Mouse (Mus musculus): ENCODE data around the gene Camk2g. TPM values are rescaled to one million over a fixed set of nuclear protein-coding genes. Genes with fewer than 3 reads are reported as not detected.

Camk2g gene
- polyA plus RNA-seq, 1 experiment, result 74.2 TPM

DNA sequence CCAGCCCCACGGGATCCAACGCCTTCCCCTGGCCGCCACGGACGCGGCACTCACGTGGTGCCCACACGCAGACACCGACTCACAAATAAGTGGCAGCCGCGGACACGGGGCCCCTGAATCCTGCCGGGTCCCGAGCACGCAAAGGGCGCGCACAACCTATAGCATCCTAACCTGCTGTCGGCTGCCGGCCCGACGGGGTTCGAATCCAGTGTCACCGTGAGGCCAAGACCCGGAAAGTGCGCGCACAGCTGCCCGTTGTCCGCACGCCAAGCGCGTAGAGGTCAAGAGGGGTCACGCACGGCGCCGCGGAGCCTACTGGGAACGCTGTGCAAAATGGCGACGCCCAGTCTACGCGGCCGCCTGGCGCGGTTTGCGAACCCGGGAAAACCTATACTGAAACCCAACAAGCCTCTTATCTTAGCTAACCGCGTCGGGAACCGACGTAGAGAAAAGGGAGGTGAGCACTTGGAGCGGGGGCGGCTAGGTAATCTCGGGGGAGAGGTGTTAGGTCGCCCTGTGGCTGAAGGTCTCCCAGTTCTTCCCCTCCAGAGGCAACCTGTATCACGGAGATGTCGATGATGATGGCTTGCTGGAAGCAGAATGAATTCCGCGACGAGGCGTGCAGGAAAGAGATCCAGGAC lies 91.0 kb downstream of the Camk2g start, which contains the start of gene Chchd1:
Chchd1 (plus strand) TSS at position 266 of the 641 bp plus-strand sequence.
- Histone ChIP-seq H3K79me3 (ENCODE audit: low read depth) (peaks cover 58% of the 10 kb centered on the region), H3K4me3 (ENCODE audit: insufficient read depth, poor library complexity, severe bottlenecking) (peak within 1 kb of the TSS; percentile 84), H3ac (ENCODE audit: control insufficient read depth, insufficient read length, low read depth) (peak within 1 kb of the TSS; percentile 84), H3K27me3 (ENCODE audit: control insufficient read depth, insufficient read depth, insufficient read length) (no peaks in the 10 kb centered on the region), H3K36me3 (ENCODE audit: control insufficient read depth, insufficient read depth) (peaks cover 28% of the 10 kb centered on the region), H3K79me2 (ENCODE audit: control insufficient read depth, insufficient read depth) (peaks cover 75% of the 10 kb centered on the region)
- TF ChIP-seq FOSL1 (IDR thresholded peaks at IDR 0.05; ENCODE audit: insufficient read depth, low read length, poor library complexity, severe bottlenecking), result no peak
- no peak for TF ChIP-seq CEBPB (IDR thresholded peaks at IDR 0.05; ENCODE audit: low read depth)
- no peak for TF ChIP-seq CTCF (IDR thresholded peaks at IDR 0.05; ENCODE audit: control insufficient read depth, insufficient read depth, insufficient read length)
- peak; percentile 42 for TF ChIP-seq USF1 (IDR thresholded peaks at IDR 0.05; ENCODE audit: low read depth)
- TF ChIP-seq MYOD1 (IDR thresholded peaks at IDR 0.05; ENCODE audit: control insufficient read depth, insufficient read length, low read depth), result no peak
- peak; percentile 37 for TF ChIP-seq MAX (IDR thresholded peaks at IDR 0.05)

DNA sequence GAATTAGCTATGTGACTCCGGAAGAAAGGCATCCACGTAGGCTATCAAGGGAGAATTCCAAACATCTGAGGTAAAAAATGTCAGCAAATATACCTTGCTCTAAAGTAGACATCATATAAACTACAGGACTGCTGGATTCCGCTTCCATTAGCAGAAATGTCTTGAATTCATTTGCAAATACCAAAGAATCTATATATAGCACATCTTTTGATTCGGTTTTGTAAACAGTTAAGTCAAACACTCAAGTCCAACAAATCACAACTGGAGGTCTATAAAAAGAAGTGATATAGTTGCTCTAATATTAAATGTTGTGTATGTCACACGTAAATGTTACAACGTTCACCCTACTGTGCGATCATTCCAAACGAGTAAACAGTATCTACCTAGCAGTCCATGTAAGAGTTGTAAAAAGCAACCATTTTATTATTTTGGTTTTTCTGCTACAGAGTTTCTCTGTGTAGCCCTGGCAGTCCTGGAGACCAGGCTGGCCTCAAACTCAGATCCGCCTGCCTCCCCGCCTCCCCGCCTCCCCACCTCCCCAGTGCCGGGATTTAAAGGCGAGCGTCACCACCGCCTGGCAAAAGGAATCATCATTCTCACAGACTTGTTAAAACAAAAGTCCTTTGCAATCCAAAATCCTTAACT lies 91.7 kb downstream of the Camk2g start:
- Histone ChIP-seq H3K27me3 (ENCODE audit: control insufficient read depth, insufficient read depth, insufficient read length) (no peaks in the 10 kb centered on the region), H3K79me2 (ENCODE audit: control insufficient read depth, insufficient read depth) (peaks cover 77% of the 10 kb centered on the region), H3K4me3 (ENCODE audit: insufficient read depth, poor library complexity, severe bottlenecking) (peak overlapping the region; percentile 84), H3ac (ENCODE audit: control insufficient read depth, insufficient read length, low read depth) (peak overlapping the region; percentile 66), H3K79me3 (ENCODE audit: low read depth) (peaks cover 58% of the 10 kb centered on the region), H3K36me3 (ENCODE audit: control insufficient read depth, insufficient read depth) (peaks cover 28% of the 10 kb centered on the region)
- TF ChIP-seq FOSL1 (IDR thresholded peaks at IDR 0.05; ENCODE audit: insufficient read depth, low read length, poor library complexity, severe bottlenecking) (no peak), MYOG (IDR thresholded peaks at IDR 0.05; ENCODE audit: control insufficient read depth, extremely low read depth, insufficient read length) (no peak), CEBPB (IDR thresholded peaks at IDR 0.05; ENCODE audit: low read depth) (no peak), MAX (IDR thresholded peaks at IDR 0.05) (no peak), CTCF (IDR thresholded peaks at IDR 0.05; ENCODE audit: control insufficient read depth, insufficient read depth, insufficient read length) (no peak), MYOD1 (IDR thresholded peaks at IDR 0.05; ENCODE audit: control insufficient read depth, insufficient read length, low read depth) (no peak), USF1 (IDR thresholded peaks at IDR 0.05; ENCODE audit: low read depth) (no peak)

DNA sequence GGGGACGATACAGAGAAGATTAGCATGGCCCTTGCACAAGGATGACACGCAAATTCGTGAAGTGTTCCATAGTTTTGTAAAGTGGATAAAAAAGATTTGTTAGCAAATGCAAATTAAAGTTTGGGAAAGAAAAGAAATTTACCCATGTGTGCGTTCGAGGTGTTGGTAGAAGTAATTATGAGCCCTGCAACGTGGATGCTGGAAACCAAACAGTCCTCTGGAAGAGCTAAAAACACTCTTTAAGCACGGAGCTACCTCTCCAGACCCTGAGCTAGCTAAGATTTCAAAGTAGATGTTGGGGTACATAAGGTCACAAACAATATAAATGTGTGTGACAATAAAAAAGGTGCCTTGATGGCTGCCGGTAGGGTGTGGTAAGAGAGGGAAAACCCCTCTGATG lies 92.3 kb downstream of the Camk2g start:
- TF ChIP-seq MYOG (IDR thresholded peaks at IDR 0.05; ENCODE audit: control insufficient read depth, extremely low read depth, insufficient read length) (no peak), CEBPB (IDR thresholded peaks at IDR 0.05; ENCODE audit: low read depth) (no peak), USF1 (IDR thresholded peaks at IDR 0.05; ENCODE audit: low read depth) (no peak), CTCF (IDR thresholded peaks at IDR 0.05; ENCODE audit: control insufficient read depth, insufficient read depth, insufficient read length) (no peak), MAX (IDR thresholded peaks at IDR 0.05) (no peak), MYOD1 (IDR thresholded peaks at IDR 0.05; ENCODE audit: control insufficient read depth, insufficient read length, low read depth) (no peak), FOSL1 (IDR thresholded peaks at IDR 0.05; ENCODE audit: insufficient read depth, low read length, poor library complexity, severe bottlenecking) (no peak)

DNA sequence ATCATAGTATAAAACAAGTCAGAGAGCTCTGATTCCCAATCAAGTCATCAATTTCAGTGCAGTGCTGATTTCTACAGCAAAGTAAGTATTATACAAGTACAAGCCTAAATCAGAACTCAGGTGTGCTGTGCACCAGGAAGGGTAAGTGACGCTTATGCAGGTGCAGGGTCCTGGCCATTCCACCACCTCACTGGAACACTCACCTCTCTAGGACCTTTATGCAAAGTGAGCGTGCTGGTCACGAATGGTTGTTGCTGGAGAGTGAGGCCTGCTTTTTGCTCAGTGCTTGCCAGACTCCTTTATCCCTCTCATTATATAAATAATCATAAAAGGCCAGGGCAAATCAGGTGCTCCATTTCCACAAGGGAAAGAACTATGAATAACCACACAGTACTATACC lies 93.5 kb downstream of the Camk2g start:
- Histone ChIP-seq H3K36me3 (ENCODE audit: control insufficient read depth, insufficient read depth) (peaks cover 30% of the 10 kb centered on the region), H3K79me2 (ENCODE audit: control insufficient read depth, insufficient read depth) (peaks cover 93% of the 10 kb centered on the region), H3ac (ENCODE audit: control insufficient read depth, insufficient read length, low read depth) (no peak overlapping the region), H3K4me3 (ENCODE audit: insufficient read depth, poor library complexity, severe bottlenecking) (no peak overlapping the region), H3K27me3 (ENCODE audit: control insufficient read depth, insufficient read depth, insufficient read length) (no peaks in the 10 kb centered on the region), H3K79me3 (ENCODE audit: low read depth) (peaks cover 72% of the 10 kb centered on the region)
- TF ChIP-seq FOSL1 (IDR thresholded peaks at IDR 0.05; ENCODE audit: insufficient read depth, low read length, poor library complexity, severe bottlenecking), result no peak
- TF ChIP-seq USF1 (IDR thresholded peaks at IDR 0.05; ENCODE audit: low read depth), result no peak
- TF ChIP-seq MYOD1 (IDR thresholded peaks at IDR 0.05; ENCODE audit: control insufficient read depth, insufficient read length, low read depth), result no peak
- TF ChIP-seq CEBPB (IDR thresholded peaks at IDR 0.05; ENCODE audit: low read depth), result no peak
- no peak for TF ChIP-seq MAX (IDR thresholded peaks at IDR 0.05)
- no peak for TF ChIP-seq MYOG (IDR thresholded peaks at IDR 0.05; ENCODE audit: control insufficient read depth, extremely low read depth, insufficient read length)

More for the DNA sequence above, 92.3 kb downstream of the Camk2g start:
- Histone ChIP-seq H3K4me3 (ENCODE audit: insufficient read depth, poor library complexity, severe bottlenecking) (peak overlapping the region; percentile 84), H3K79me3 (ENCODE audit: low read depth) (peaks cover 63% of the 10 kb centered on the region), H3K27me3 (ENCODE audit: control insufficient read depth, insufficient read depth, insufficient read length) (no peaks in the 10 kb centered on the region), H3ac (ENCODE audit: control insufficient read depth, insufficient read length, low read depth) (peak overlapping the region; percentile 46), H3K36me3 (ENCODE audit: control insufficient read depth, insufficient read depth) (peaks cover 29% of the 10 kb centered on the region), H3K79me2 (ENCODE audit: control insufficient read depth, insufficient read depth) (peaks cover 83% of the 10 kb centered on the region)

DNA sequence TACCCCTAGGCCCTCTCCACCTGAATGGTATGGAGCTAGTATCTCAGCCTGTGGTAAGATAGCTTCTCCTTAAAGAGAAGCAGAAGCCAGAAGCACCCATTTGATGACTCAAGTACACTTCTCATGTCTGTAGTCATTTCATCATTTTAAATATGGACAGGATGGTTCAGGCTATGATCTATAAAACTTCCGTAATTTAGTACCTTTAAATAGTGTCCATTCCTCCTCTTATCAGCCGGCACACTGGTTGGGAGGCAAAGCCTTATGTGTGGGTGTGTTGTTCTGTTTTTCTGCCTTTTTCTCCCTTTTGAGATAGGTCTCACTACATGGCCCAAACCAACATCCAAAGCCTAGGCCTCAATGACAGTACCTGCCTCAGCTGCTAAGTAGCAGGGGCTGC lies 95.4 kb downstream of the Camk2g start:
- no peak for TF ChIP-seq CEBPB (IDR thresholded peaks at IDR 0.05; ENCODE audit: low read depth)
- H3ac ChIP-seq (ENCODE audit: control insufficient read depth, insufficient read length, low read depth), result no peak overlapping the region
- H3K27me3 ChIP-seq (ENCODE audit: control insufficient read depth, insufficient read depth, insufficient read length), result no peaks in the 10 kb centered on the region
- peaks cover 61% of the 10 kb centered on the region for H3K79me3 ChIP-seq (ENCODE audit: low read depth)
- no peak overlapping the region for H3K4me3 ChIP-seq (ENCODE audit: insufficient read depth, poor library complexity, severe bottlenecking)
- peaks cover 79% of the 10 kb centered on the region for H3K79me2 ChIP-seq (ENCODE audit: control insufficient read depth, insufficient read depth)
- H3K36me3 ChIP-seq (ENCODE audit: control insufficient read depth, insufficient read depth), result peaks cover 27% of the 10 kb centered on the region

DNA sequence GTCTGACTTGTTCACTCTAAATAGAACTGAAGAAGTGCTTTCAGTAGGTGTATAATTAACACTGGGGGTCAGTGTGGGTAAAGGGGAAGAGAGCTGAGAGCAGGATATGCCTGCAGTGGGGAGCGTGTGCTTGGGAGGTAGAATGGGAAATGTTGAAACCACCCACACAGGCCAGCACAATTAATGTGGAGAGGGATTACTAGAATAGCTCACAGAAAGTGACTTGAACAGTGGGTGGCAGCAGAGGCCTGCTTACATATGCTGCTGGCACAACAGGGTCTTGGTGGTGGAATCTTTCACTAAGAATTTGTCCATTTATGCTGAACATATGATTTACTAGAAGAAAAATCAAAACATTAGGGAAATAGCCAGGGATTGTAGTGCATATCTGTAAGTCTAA lies 96.9 kb downstream of the Camk2g start:
- peaks cover 42% of the 10 kb centered on the region for H3K36me3 ChIP-seq (ENCODE audit: control insufficient read depth, insufficient read depth)
- H3ac ChIP-seq (ENCODE audit: control insufficient read depth, insufficient read length, low read depth), result no peak overlapping the region
- TF ChIP-seq FOSL1 (IDR thresholded peaks at IDR 0.05; ENCODE audit: insufficient read depth, low read length, poor library complexity, severe bottlenecking) (no peak), MYOG (IDR thresholded peaks at IDR 0.05; ENCODE audit: control insufficient read depth, extremely low read depth, insufficient read length) (no peak), MAX (IDR thresholded peaks at IDR 0.05) (no peak), CTCF (IDR thresholded peaks at IDR 0.05; ENCODE audit: control insufficient read depth, insufficient read depth, insufficient read length) (no peak), CEBPB (IDR thresholded peaks at IDR 0.05; ENCODE audit: low read depth) (no peak), USF1 (IDR thresholded peaks at IDR 0.05; ENCODE audit: low read depth) (no peak)
- no peaks in the 10 kb centered on the region for H3K27me3 ChIP-seq (ENCODE audit: control insufficient read depth, insufficient read depth, insufficient read length)
- H3K79me2 ChIP-seq (ENCODE audit: control insufficient read depth, insufficient read depth), result peaks cover 64% of the 10 kb centered on the region
- no peak overlapping the region for H3K4me3 ChIP-seq (ENCODE audit: insufficient read depth, poor library complexity, severe bottlenecking)
- H3K79me3 ChIP-seq (ENCODE audit: low read depth), result peaks cover 53% of the 10 kb centered on the region
